Mouse (Mus musculus) megakaryocyte, embryonic 14.5 days (primary cell): ENCODE measurements around the gene Ostn.

ENCODE experiments used
- FLI1 ChIP-seq: IDR thresholded peaks from 2 replicates; pipeline ENCODE4 v1.6.1; 2012; ENCODE audit warnings: low read length, inconsistent platforms, mixed read lengths
- GATA1 ChIP-seq: IDR thresholded peaks from 3 replicates; pipeline ENCODE4 v1.6.1; 2012; ENCODE audit warnings: mixed read lengths, low read length, inconsistent platforms, borderline replicate concordance

- TF ChIP-seq GATA1 (no peak), FLI1 (no peak)
These were observed 74.9 kb downstream of the Ostn start for GRCm38 (mm10) chr16:27382217-27382616.
